Mouse (Mus musculus) right cerebral cortex, adult 2 months (tissue): ENCODE results near the gene Fggy.

ENCODE experiments used
- DNase-seq, 2 experiments: peaks; one replicate each; pipeline ENCODE4 v3.0.0; 2021 to 2022; ENCODE audit warnings: low spot score in 2 of 2

Gene Fggy

DNA sequence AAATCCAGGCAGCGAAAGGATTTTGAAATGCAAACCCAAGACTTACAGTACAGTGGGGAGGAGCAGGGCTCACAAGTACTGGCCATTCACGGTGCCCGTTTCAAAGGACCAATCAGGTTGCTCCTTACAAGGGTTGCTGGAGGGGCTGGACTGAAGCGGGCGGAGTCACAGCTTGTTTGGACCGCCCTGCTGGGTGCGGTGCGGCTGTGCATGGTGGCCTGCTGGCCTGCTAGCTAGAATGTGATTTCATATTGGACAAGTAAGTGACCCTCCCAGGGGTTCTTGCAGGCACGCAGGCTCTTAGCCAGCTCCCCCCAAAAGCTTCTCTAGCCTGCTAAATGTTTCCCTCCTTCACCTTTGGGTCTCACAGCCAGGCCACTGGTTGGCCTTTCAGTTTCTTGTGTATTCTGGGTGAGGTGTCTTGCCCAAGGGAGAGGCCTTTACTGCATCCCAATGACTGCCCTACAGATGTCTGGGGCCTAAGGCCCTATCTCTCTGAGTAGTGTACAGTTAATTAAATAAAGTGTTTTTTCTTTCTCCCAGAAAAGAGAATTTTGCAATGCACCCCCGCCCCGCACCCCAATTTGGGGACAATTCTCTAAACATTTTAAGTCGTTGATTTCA is at the start of gene Fggy:
Gene Fggy (plus strand): TSS at position 175 of the 624 bp plus-strand sequence.
- DNase-seq, result peak; percentile 99

DNA sequence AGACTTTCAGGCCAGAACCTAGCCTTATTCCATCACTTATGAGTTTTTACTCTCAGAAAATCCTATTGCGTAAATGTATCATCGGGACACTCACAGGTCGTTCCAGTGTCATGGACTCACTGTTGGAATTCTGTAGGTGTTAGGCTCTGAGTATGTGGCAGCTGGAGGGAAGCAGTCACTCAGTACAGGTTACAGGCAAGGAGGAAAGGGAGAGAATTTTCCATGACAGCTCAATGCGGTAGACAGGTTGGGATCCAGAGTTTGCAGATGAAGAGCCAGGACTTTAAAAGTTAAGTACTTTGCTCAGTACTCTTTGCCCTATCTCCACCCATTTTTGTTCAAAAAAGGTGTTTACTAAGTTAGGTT is 49.4 kb upstream of the Fggy start:
- DNase-seq, result no peak

DNA sequence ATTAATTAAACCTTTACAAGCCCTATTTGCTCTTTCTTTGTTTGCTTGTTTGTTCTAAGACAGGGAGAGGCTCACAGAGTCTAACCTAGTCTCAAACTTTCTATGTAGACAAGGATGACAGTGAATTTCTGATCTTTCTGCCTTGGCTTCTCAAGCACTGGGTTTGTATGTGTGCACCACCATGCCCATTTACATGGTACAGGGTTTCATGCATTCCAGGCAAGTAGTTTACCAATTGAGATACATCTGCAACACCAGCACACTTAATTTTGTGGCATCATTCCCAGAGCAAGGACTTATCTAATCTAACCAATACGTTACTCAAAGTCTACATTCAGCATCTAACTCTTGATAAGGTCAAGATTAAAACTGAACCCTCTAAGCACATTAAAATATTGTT is 38.9 kb upstream of the Fggy start:
- no peak for DNase-seq

DNA sequence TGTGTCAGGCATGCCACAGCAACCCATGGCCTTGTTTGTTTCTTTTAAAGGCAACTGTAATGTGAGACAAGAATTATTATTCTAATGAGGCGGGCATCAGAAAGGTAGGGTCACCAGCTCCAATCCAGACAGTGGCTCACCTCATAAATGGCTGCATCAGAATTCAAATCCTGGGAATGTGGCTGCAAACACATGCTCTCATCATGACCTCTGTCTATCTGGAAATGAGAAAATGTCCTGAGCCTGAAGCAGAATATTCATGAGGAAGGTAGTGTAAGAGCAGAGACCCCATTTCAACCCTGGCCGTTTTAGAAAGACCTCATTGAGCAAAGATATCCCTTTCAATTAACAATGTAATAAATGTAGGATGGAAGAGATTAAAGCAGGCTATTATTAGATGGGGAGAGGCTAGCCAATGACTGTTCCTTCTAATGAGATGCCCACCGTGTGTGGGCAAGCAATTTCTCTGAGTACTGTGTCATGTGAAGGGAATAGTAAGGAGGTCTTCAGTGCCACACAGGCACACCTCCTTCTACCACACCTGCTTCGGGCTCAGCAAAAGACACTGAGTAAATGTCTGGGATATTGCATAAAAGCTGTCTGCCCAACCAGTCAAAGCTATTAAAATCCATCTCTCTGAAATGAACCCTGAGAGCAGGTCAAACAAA is 37.2 kb upstream of the Fggy start:
- no peak for DNase-seq

DNA sequence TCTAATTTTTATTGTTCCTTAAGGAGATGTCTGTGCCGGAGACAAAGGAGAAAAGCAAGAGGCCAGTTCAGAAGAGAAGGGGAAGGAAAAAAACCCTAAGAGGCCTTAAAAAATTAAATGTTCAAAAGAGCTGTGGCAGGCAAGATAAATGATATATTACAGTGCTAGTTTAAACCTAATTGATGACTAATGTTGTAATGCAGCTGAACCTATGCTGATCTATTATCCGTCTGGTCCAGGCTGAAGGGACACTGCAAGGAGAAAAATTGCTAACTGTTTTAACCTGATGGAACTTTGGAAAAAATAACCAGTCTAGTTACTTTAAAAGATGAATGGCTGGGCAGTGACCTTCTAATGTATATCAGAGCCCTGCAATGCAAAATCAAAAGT is 36.7 kb upstream of the Fggy start:
- no peak for DNase-seq

DNA sequence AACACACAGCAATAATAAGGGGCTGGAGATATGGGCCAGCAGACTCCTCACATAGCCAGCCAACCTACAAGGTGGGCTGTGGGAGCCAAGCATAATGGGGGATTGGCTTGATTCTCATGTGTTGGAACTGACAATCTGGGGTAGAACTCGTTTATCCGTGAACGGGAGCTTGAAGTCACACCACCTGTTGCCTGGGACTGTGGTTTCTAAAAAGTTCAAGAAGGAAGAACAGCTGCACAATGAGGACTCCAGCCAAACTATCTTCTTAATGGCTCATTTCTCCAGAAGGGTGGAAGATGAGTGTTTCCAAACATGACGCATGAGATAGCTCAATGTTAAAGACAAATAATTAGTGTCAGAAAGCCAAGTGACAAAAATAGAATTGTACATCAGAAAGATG is 30.7 kb upstream of the Fggy start:
- DNase-seq, result no peak

DNA sequence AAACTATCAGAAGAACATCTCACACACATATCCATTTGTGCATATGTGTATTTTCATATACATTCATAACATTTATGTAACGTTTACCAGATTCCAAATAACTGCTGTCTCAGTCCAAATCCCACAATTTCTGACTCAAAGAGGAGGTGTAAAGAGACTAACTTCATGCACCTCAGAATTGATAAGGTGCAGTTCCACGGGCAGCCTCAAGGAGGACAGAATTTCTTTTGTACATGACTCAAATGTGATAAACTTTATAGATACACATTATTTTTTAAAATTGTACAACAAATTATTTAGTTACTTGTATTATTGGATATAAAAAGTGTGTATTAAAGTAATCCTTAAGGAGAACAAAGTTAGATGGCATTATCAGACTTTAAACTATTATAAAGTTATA is 26.6 kb upstream of the Fggy start:
- no peak for DNase-seq

DNA sequence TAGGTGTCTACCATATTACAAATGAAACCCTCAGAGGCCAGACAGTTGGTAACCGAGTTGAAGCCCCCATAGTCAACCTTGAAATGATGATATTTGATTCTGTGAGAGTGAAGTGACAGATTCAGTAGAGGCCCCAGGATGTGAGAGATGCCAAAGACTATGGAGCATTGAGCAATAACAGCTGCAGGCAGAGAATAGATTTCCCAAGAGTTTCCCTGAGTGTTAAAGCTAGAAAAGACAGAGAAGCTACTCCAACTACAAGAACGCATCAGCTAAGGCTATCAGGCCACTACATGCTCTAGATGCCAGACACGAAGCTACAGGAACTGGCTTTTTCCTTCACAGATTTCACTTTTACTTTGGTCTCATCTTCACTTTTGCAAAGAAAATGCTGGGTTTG is 23.4 kb upstream of the Fggy start:
- no peak for DNase-seq

DNA sequence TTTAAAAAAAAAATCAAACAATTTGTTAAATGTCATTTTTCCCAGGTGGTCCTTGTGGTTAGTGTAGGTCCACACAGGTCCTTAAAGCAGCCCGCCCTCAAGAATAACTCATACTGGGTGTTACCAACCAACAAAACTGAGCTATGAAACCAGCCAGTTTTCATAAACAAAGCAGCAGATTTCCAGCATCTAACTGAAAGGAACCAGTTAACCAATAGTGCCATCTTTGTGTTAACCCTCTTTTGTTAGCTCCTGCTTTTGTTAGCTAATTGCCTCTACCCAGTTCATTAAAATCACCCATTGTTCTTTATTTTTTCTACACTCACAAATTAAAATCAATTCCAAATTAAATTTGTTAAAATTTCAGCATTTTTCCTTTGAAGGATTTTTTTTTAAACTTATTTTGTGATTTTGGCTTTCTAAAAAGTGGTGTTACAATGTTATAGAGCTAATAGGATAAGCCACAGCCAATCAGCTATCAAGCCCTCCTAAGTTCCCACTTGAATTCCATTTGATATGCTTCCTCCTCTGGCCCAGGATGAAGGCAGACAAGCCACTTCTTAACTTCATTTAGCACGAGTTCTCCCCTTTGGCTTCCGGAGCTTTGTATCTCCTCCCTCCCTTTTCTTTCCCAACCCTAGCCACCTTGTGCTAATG is 15.8 kb upstream of the Fggy start:
- no peak for DNase-seq

DNA sequence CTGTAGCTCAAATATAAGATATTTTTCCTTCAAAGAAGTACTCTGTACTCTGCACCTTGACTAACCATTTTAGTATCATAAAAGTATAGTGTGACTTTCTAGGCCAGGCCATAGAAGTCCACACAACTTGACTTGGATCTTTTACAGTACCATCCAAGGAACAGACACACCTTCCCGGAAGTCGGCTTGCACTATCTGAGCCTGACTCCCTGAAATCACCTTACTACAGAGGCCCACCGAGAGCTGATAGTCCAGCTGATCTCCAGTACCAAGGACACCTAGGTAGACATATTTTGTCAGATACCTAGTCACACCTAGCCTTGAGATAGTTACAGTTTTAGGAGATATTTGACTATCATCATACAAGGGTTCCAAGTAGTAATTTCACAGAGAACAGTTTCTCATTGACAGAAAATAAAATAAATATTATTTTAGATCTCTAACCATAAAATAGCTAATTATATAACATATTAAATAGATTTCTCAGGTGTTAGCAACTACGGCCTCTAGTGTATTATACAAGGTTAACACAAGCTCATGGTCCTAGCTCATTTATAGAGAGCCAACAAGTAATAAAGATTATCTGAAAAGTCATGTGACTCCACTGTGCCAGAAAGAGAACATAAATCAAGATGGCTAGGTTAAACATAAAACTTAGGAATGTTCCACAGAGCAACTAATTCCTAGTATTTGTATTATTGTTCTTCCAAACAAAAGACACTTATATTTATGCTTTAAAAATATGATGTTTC is 15.1 kb upstream of the Fggy start:
- no peak for DNase-seq

DNA sequence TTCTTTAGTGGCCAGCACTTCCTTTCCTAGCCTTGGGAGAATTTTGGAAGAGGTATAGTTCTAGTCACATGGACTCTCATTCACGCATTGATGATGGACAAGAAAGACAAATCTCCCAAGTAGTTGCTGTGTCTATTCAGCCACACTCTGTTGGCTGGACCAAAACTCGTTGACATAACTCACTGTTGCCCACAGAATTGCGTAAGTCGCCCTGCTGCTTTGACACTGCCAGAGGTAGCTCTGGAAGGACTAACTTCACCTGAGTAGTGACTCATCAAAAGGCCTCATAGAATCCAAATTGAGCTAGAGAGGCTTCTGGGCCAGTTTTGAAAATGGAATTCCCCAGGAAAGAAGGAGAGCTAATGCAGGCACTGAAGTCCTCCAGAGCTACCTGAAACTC is 13.8 kb upstream of the Fggy start:
- DNase-seq, result no peak

DNA sequence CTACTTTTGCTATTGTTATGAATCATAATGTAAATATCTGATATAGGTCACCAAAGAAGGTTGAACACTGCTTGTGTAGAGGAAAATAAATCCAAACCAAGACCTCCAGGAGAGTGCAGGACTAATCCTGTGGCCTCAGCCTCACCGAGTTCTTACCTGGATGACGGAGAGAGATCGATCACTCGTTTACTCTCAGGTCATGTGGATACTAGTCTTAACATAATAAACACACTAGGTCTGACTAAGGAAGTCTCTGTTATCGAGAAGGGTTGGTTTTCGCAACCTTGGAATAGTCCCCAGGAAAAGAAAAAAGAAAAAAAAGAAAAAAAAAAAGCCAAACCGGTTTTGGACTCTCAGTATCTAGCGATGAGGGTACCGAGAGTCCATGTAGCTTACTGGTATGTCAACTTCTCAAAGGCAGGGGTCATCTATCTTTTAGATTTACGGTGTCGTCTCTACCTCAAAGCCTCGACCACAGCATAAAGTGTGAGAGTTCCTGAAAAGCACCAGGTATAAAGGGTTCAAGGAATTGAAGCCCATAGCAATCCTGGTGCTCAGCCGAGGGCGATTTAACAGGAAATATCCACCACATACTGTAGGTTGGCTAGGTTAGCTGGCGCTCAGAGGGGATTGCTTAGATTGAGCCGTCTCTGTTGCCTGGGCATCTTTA is 509 bp upstream of the Fggy start:
- no peak for DNase-seq

DNA sequence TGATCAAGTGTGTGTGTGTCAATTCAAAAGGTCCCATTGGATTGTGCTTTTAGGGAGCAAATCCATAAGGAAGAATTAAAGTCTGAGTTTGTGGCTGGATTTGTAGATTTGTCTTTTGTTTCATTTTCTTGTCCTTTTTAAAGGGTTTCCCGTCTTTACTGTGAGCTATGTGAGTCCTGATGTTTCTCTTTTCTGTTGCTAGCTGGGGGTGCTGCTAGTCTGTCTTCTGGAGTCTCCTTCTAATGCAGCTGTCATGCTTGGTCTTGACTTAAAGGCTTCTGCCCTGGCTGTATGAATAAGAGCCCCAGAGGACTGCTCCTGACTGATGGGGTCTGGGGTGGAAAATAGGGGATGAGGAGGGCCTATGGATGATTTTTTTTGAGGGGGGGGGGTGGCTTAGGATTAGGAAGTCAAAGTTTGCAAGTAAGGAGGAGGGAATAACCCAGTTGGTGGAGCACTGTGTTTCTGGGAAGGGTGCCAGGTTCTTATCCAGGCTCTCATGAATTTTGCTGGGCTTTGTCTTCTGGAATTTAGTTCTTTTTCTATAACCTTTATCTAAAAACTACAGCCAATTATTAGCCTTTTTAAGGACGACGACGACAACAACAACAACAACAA is 1.1 kb downstream of the Fggy start:
- peak in 1 of 2 experiments; percentile 26 for DNase-seq

DNA sequence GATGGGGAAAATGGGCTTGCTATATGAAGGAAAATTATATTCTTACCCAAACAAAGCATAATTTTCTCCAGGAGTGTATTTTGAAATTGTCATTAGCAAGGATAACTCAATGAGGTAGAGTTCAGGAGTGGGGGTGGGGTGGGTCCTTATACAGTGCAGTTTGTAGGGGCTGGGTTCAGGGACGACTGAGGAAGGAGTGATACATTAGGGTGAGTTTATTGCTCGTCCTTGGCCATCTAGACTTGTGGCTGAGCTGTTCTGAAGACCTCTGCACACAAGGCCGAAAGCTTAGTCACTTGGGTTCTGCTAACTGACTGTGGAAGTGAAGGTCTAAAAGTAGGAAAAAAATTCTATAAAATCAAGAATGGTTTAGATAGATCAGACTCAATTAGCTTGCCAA is 14.3 kb downstream of the Fggy start:
- DNase-seq, result no peak

DNA sequence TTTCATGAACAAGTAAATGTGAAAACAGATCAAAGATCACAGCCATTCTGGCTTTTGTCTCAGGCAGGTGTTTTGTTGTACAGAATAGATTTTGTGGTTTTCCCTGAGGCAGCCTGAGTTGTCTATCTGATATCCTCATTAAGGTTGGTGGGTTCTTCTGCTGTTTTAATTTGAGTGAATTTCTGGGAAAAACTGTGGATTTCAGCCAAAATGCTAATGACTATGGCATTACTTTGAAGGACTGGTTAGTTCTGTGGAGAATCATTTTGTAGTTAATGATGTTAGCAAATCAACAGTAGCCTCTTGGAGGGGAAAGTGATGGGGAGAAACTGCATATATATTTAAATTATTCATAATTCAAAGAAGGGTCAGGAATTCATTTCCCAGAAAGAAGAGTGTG is 16.4 kb downstream of the Fggy start:
- no peak for DNase-seq

DNA sequence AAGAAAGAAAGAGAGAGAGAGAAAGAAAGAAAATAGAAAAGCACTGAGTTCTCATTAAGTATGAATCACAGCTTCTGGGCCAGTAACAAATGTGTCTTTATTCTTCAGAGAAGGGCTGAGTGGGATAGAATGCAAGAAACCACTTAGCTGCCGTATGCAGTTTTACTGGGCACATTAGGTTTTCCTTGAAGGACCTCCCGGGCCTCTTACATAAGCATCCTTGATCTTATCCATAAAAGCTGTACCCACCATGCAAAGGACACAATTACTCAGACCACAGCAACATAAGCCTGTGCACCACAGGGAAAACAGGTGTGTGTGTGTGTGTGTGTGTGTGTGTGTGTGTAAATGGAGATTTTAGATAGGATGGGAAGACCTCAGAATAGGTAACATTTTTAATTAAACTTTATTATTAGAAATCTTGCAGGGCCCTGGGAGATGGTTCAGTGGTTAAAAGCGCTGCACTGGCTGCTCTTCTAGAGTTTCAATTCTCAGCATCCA is 18.2 kb downstream of the Fggy start:
- no peak for DNase-seq

DNA sequence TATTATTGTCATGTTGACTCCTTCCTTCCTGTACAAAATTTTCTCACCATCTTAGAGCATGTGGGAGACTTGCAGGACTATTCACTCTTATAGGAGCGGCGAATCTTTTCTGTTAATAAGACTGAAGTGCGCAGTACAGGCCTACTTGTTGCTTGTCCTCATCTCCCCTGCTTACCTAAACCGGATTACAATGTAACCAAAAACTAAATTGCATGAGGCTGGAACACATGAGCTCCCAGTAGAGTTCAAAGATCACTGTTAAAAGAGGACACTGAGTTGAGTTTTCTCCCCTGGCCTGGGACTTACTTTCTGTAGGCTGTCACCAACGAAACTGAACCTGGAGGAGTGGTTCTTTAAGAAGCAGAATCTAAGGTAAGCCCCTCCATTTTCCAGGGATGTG is 21.9 kb downstream of the Fggy start:
- DNase-seq, result no peak

DNA sequence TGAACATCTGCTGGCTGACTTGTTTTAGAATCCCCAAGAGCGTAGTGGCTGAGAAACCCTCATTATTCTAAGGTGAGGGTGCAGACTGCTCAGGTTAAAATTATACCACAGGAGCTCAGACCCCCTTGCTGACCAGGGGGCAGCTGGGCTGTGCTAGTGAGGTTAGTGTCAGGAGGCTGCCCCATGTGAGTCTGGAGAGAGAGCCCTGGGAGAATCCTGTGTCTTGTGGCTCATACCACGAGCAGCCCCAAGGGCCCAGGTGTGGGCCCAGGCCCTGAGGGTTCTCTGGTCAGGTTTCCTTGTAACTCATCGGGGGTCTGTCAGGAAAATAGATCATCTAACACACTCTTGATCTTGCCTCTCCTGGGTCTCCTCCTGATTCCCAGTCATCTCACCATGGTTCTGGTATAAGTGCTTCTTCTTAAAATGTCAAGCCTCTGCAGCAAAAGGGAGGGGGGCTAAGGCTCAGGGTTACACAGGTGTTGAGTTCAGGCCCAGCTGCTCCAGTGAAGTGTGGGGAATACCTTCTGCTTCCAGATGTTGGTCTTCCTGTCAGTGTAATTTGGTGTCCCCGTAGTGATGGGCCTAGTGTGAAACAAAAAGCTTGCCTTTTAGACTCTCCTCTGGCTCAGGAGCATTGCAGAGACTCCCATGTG is 26.9 kb downstream of the Fggy start:
- no peak for DNase-seq

DNA sequence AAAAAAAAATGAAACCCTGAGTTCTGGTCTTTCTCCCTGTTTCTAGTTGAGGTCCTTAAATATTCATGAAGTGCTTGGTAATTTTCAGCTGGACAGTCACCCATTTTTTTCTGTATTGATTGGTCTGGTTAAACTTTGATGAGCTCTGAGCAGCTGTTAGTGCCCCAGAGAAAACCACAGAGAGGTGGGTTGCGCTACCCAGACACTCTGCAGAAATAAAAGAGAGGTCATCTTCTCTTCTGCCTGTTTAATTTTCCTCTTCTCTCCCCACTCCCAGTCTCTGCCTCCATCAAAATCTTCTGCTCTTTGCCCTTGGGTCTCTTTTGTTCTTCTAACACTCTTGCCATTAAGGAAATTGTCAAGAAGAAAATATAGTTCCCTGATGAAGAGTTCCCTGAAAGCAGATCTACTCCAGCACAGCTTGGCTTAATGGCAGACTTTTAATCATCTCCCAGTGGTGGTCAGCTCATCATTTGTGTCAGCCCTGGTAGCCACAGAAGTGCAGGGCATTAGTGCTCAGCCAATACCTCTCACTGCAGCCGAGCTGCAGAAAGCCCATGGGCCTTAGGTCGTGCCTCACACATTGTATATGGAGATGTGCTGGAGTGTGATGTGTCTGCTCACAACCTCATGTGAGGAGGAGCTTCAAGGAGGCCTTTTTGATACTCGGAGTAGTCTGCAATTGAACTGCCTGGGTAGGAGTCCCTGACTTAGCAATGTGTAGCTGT is 29.1 kb downstream of the Fggy start:
- no peak for DNase-seq

DNA sequence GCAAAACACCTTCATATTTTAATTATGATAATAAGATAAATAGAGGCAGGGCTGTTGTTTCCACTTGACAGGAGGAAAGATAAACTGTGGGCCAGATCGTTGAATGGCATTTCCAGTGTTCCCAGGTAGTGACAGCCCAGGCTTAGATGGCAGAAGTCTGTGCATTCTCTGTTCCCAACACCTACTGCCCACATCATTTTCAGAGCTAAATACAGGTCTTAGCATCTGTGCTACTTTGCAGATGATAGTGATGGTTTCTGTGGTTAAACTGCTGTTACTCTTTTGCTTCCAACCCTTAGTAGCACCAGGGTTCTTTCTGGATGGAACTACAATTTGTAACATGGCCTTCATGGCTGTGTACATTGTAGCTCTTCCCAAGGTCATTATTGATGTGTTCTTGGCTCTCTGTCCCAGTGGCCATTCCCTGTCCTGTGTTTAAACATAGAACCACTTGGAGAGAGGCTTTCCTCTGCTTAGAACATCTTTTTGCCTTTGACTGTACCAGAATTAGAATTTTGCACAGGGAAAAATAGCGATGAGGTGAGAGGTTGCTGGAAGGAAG is 31.5 kb downstream of the Fggy start:
- peak; percentile 44 to 56 for DNase-seq
